Mouse (Mus musculus) olfactory bulb, adult 2 months (tissue): ENCODE measurements around the gene Clec2d.

Experiments
- CTCF ChIP-seq: fragments of 200-500 bp; IDR thresholded peaks from 2 replicates; pipeline ENCODE4 v1.5.1; 2012; ENCODE audit warnings: low read depth, mild to moderate bottlenecking, low read length, moderate library complexity; ENCODE audit not compliant: insufficient read depth
- POLR2A ChIP-seq: fragments of 200-500 bp; IDR thresholded peaks from 2 replicates; pipeline ENCODE4 v1.6.1; 2012; ENCODE audit warnings: mild to moderate bottlenecking, low read depth, low read length, moderate library complexity; ENCODE audit not compliant: insufficient read depth

DNA sequence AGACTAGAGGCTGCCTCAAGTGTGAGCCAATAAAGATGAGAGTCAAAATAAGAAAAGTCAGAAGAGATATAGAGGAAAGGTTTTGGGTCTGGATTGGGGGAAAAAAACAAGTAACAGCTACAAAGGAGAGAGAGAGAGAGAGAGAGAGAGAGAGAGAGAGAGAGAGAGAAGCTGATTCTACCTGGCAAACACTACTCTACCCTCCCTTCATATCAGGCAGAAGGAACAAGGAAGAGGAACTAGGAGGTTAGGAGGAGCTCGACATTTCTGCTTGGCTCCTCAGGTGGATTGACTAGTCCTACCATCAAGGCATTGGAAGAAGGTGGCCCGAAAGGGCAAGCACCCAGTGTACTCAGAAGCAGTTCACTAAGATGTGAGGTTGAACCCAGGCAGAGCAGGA, 33.8 kb downstream of the Clec2d start:
- TF ChIP-seq POLR2A = no peak
- no peak for TF ChIP-seq CTCF
